Mouse (Mus musculus): ENCODE measurements around the gene Kcnab1. TPM values are rescaled to one million over a fixed set of nuclear protein-coding genes. Genes with fewer than 3 reads are reported as not detected.

Gene Kcnab1
- polyA plus RNA-seq, 1 experiment from 2014 or later = 2.3 TPM

GRCm38 (mm10) chr3:65320990-65321389, 211.8 kb downstream of the Kcnab1 start:
- Histone ChIP-seq H3K27ac (peak overlapping the region; percentile 57; the same call in 1 of the 2 replicates), H3K4me3 (no peak overlapping the region), H3K36me3 (no peaks in the 10 kb centered on the region), H3K9me3 (no peaks in the 10 kb centered on the region), H3K4me2 (no peak overlapping the region), H3K9ac (no peak overlapping the region), H3K27me3 (no peaks in the 10 kb centered on the region), H3K4me1 (peaks cover 18% of the 10 kb centered on the region)
- peak; percentile 80; the same call in 1 of the 2 replicates for ATAC-seq (ENCODE audit: borderline replicate concordance, extremely low read depth, low FRiP score, low TSS enrichment)
- WGBS = 62% methylated on average over 4 of the region's 4 CpGs

GRCm38 (mm10) chr3:65321981-65322779, 213.0 kb downstream of the Kcnab1 start:
- Histone ChIP-seq H3K36me3 (no peaks in the 10 kb centered on the region), H3K9me3 (no peaks in the 10 kb centered on the region), H3K27me3 (no peaks in the 10 kb centered on the region), H3K4me2 (no peak overlapping the region), H3K4me3 (no peak overlapping the region), H3K9ac (no peak overlapping the region), H3K27ac (no peak overlapping the region), H3K4me1 (peaks cover 22% of the 10 kb centered on the region)
- 85% methylated on average over 14 of the region's 14 CpGs for WGBS
- ATAC-seq (ENCODE audit: borderline replicate concordance, extremely low read depth, low FRiP score, low TSS enrichment) = no peak

GRCm38 (mm10) chr3:65325254-65325653, 216.1 kb downstream of the Kcnab1 start:
- WGBS = 47% methylated on average over 3 of the region's 3 CpGs
- H3K36me3 ChIP-seq = no peaks in the 10 kb centered on the region
- no peak overlapping the region for H3K4me2 ChIP-seq
- H3K27ac ChIP-seq = peak overlapping the region; percentile 71
- peaks cover 19% of the 10 kb centered on the region for H3K4me1 ChIP-seq
- H3K4me3 ChIP-seq = no peak overlapping the region
- H3K9ac ChIP-seq = no peak overlapping the region
- H3K27me3 ChIP-seq = no peaks in the 10 kb centered on the region
- H3K9me3 ChIP-seq = no peaks in the 10 kb centered on the region
- peak; percentile 70; the same call in 1 of the 2 replicates for ATAC-seq (ENCODE audit: borderline replicate concordance, extremely low read depth, low FRiP score, low TSS enrichment)

GRCm38 (mm10) chr3:65328814-65329213, 219.6 kb downstream of the Kcnab1 start:
- Histone ChIP-seq H3K4me3 (no peak overlapping the region), H3K27me3 (no peaks in the 10 kb centered on the region), H3K4me1 (peaks cover 16% of the 10 kb centered on the region), H3K36me3 (no peaks in the 10 kb centered on the region), H3K9ac (no peak overlapping the region), H3K4me2 (no peak overlapping the region), H3K27ac (no peak overlapping the region), H3K9me3 (no peaks in the 10 kb centered on the region)
- ATAC-seq (ENCODE audit: borderline replicate concordance, extremely low read depth, low FRiP score, low TSS enrichment) = no peak
- WGBS = 65% methylated on average over 4 of the region's 4 CpGs

GRCm38 (mm10) chr3:65337835-65338464, 228.8 kb downstream of the Kcnab1 start:
- Histone ChIP-seq H3K4me1 (no peaks in the 10 kb centered on the region), H3K4me3 (no peak overlapping the region), H3K4me2 (no peak overlapping the region), H3K36me3 (no peaks in the 10 kb centered on the region), H3K9me3 (no peaks in the 10 kb centered on the region), H3K27ac (no peak overlapping the region), H3K9ac (no peak overlapping the region), H3K27me3 (no peaks in the 10 kb centered on the region)
- ATAC-seq (ENCODE audit: borderline replicate concordance, extremely low read depth, low FRiP score, low TSS enrichment) = 0 out of 2 replicates have a peak, but pooled peaks have one; percentile 19
- WGBS = 65% methylated on average over 10 of the region's 10 CpGs

GRCm38 (mm10) chr3:65340173-65340951, 231.2 kb downstream of the Kcnab1 start:
- Histone ChIP-seq H3K9me3 (no peaks in the 10 kb centered on the region), H3K27ac (no peak overlapping the region), H3K9ac (no peak overlapping the region), H3K36me3 (no peaks in the 10 kb centered on the region), H3K27me3 (no peaks in the 10 kb centered on the region), H3K4me1 (no peaks in the 10 kb centered on the region), H3K4me3 (no peak overlapping the region), H3K4me2 (no peak overlapping the region)
- 59% methylated on average over 5 of the region's 5 CpGs for WGBS
- ATAC-seq (ENCODE audit: borderline replicate concordance, extremely low read depth, low FRiP score, low TSS enrichment) = no peak

- H3K9me3 ChIP-seq = no peaks in the 10 kb centered on the region
- H3K36me3 ChIP-seq = no peaks in the 10 kb centered on the region
- H3K4me2 ChIP-seq = no peak overlapping the region
- no peak overlapping the region for H3K9ac ChIP-seq
- no peak for ATAC-seq (ENCODE audit: borderline replicate concordance, extremely low read depth, low FRiP score, low TSS enrichment)
- no peak overlapping the region for H3K27ac ChIP-seq
- no peak overlapping the region for H3K4me3 ChIP-seq
- 36% methylated on average over 1 of the region's 1 CpGs for WGBS
- H3K4me1 ChIP-seq = 0 out of 2 replicates have a peak, but pooled peaks cover 3% of the 10 kb centered on the region
- no peaks in the 10 kb centered on the region for H3K27me3 ChIP-seq
Observed at GRCm38 (mm10) chr3:65346176-65346575, 237.0 kb downstream of the Kcnab1 start.

GRCm38 (mm10) chr3:65352278-65353127, 243.3 kb downstream of the Kcnab1 start:
- Histone ChIP-seq H3K9me3 (no peaks in the 10 kb centered on the region), H3K4me3 (no peak overlapping the region), H3K36me3 (no peaks in the 10 kb centered on the region), H3K27ac (no peak overlapping the region), H3K27me3 (no peaks in the 10 kb centered on the region), H3K9ac (no peak overlapping the region), H3K4me1 (no peaks in the 10 kb centered on the region), H3K4me2 (no peak overlapping the region)
- 28% methylated on average over 4 of the region's 4 CpGs for WGBS
- ATAC-seq (ENCODE audit: borderline replicate concordance, extremely low read depth, low FRiP score, low TSS enrichment) = peak; percentile 46; the same call in 1 of the 2 replicates

- WGBS = 73% methylated on average over 10 of the region's 10 CpGs
- no peak for ATAC-seq (ENCODE audit: borderline replicate concordance, extremely low read depth, low FRiP score, low TSS enrichment)
Observed at GRCm38 (mm10) chr3:65353263-65354037, 244.3 kb downstream of the Kcnab1 start.

GRCm38 (mm10) chr3:65355479-65355878, 246.3 kb downstream of the Kcnab1 start:
- no peaks in the 10 kb centered on the region for H3K36me3 ChIP-seq
- H3K4me3 ChIP-seq = no peak overlapping the region
- 28% methylated on average over 6 of the region's 6 CpGs for WGBS
- no peaks in the 10 kb centered on the region for H3K9me3 ChIP-seq
- no peaks in the 10 kb centered on the region for H3K4me1 ChIP-seq
- no peaks in the 10 kb centered on the region for H3K27me3 ChIP-seq
- no peak overlapping the region for H3K4me2 ChIP-seq
- no peak overlapping the region for H3K9ac ChIP-seq
- H3K27ac ChIP-seq = no peak overlapping the region
- ATAC-seq (ENCODE audit: borderline replicate concordance, extremely low read depth, low FRiP score, low TSS enrichment) = no peak

More at GRCm38 (mm10) chr3:65353263-65354037, 244.3 kb downstream of the Kcnab1 start:
- H3K9me3 ChIP-seq = no peaks in the 10 kb centered on the region
- no peak overlapping the region for H3K4me2 ChIP-seq
- H3K36me3 ChIP-seq = no peaks in the 10 kb centered on the region
- no peak overlapping the region for H3K4me3 ChIP-seq
- H3K27me3 ChIP-seq = no peaks in the 10 kb centered on the region
- no peak overlapping the region for H3K9ac ChIP-seq
- H3K4me1 ChIP-seq = no peaks in the 10 kb centered on the region
- no peak overlapping the region for H3K27ac ChIP-seq

Data from lung, embryonic 15.5 days (tissue).